Mouse (Mus musculus) ES-Bruce4 (cell line): ENCODE data around the gene Cd160.

Experiments
- CTCF ChIP-seq: IDR thresholded peaks from one replicate; pipeline ENCODE4 v1.8.1; 2011; ENCODE audit warnings: low read depth, low read length
- POLR2A ChIP-seq: IDR thresholded peaks from one replicate; pipeline ENCODE4 v1.8.1; 2011; ENCODE audit warnings: low read length; ENCODE audit not compliant: insufficient read depth

- TF ChIP-seq CTCF: no peak
- TF ChIP-seq POLR2A: no peak
Observed at GRCm38 (mm10) chr3:96755935-96756334, 73.2 kb downstream of the Cd160 start.
